Mouse (Mus musculus) CH12.LX (cell line): ENCODE measurements around the gene 1700067K01Rik.

Experiments used
- CTCF ChIP-seq, 2 experiments: IDR thresholded peaks in 1 of 2; conservative IDR thresholded peaks in 1 of 2; 2 replicates each; pipeline ENCODE4 v1.5.1; 2011 to 2012; ENCODE audit warnings: low read depth in 2 of 2, low read length in 2 of 2, improper control_type of control experiment in 1 of 2, inconsistent platforms in 1 of 2, mild to moderate bottlenecking in 1 of 2, moderate library complexity in 1 of 2
- E2F4 ChIP-seq: IDR thresholded peaks from 2 replicates; pipeline ENCODE4 v1.6.1; 2011; ENCODE audit warnings: low read depth, low read length, improper control_type of control experiment; ENCODE audit not compliant: insufficient replicate concordance
- EP300 ChIP-seq: IDR thresholded peaks from 2 replicates; pipeline ENCODE4 v1.6.1; 2011; ENCODE audit warnings: low read length, improper control_type of control experiment
- JUND ChIP-seq: conservative IDR thresholded peaks from 2 replicates; pipeline ENCODE4 v1.6.1; 2011; ENCODE audit warnings: low read depth, low read length, improper control_type of control experiment
- KAT2A ChIP-seq: IDR thresholded peaks from 2 replicates; pipeline ENCODE4 v1.6.1; 2012; ENCODE audit warnings: low read length, improper control_type of control experiment, inconsistent platforms; ENCODE audit not compliant: insufficient replicate concordance
- MEF2A ChIP-seq: IDR thresholded peaks from 2 replicates; pipeline ENCODE4 v1.6.1; 2014; ENCODE audit warnings: low read depth, mild to moderate bottlenecking, inconsistent platforms, low read length, improper control_type of control experiment, borderline replicate concordance
- MYC ChIP-seq: IDR thresholded peaks from 2 replicates; pipeline ENCODE4 v1.6.1; 2011; ENCODE audit warnings: low read depth, mild to moderate bottlenecking, improper control_type of control experiment, low read length
- POLR2A ChIP-seq: IDR thresholded peaks from 2 replicates; pipeline ENCODE4 v1.6.1; 2011; ENCODE audit warnings: low read depth, mild to moderate bottlenecking, improper control_type of control experiment, low read length
- POLR2AphosphoS2 ChIP-seq: IDR thresholded peaks from 2 replicates; pipeline ENCODE4 v1.6.1; 2011; ENCODE audit warnings: low read depth, low read length, improper control_type of control experiment
- TCF12 ChIP-seq: IDR thresholded peaks from 2 replicates; pipeline ENCODE4 v1.6.1; 2014; ENCODE audit warnings: low read depth, mild to moderate bottlenecking, inconsistent platforms, low read length, improper control_type of control experiment
- USF1 ChIP-seq: IDR thresholded peaks from 2 replicates; pipeline ENCODE4 v1.6.1; 2014; ENCODE audit warnings: low read depth, mild to moderate bottlenecking, inconsistent platforms, low read length, improper control_type of control experiment
- USF2 ChIP-seq: conservative IDR thresholded peaks from 2 replicates; pipeline ENCODE4 v1.6.1; 2011; ENCODE audit warnings: low read depth, low read length, improper control_type of control experiment
- ZKSCAN1 ChIP-seq: IDR thresholded peaks from 2 replicates; pipeline ENCODE4 v1.6.1; 2012; ENCODE audit warnings: low read depth, inconsistent platforms, low read length, improper control_type of control experiment, borderline replicate concordance

DNA sequence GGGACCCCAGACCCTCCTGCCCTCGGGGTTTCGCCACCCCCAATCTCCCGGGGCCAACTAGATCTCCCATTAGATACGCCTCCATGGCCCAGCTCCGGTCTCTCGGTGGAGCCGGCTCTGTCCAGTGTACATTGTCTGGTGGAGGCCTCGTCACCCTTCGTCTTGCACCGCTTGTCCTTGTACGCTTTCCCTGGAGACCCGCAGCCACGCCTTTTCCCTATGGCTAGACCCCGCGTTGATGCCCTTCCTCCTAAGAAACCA is 45.4 kb upstream of the 1700067K01Rik start:
- TF ChIP-seq CTCF (conservative IDR thresholded peaks at IDR 0.05 in 1 of 2, IDR thresholded peaks at IDR 0.05 in 1 of 2; ENCODE audit: low read depth in 2 of 2, low read length in 2 of 2): no peak
- no peak for TF ChIP-seq KAT2A
- no peak for TF ChIP-seq POLR2A
- no peak for TF ChIP-seq EP300
- no peak for TF ChIP-seq ZKSCAN1
- no peak for TF ChIP-seq E2F4
- no peak for TF ChIP-seq USF2
- no peak for TF ChIP-seq TCF12
- no peak for TF ChIP-seq USF1
- TF ChIP-seq POLR2AphosphoS2: no peak
- no peak for TF ChIP-seq MEF2A
- TF ChIP-seq MYC: no peak
- TF ChIP-seq JUND: no peak
